Mouse (Mus musculus) layer of hippocampus, postnatal 10 days (tissue): Measurements from ENCODE around the gene CN725425. TPM values are rescaled to one million over a fixed set of nuclear protein-coding genes. Genes with fewer than 3 reads are reported as not detected.

Source experiments
- DNase-seq, 2 experiments: peaks; one replicate each; pipeline ENCODE4 v3.0.0; 2021; ENCODE audit warnings: low spot score in 2 of 2
- total RNA-seq, 2 experiments: library from RNA; stranded (reverse); gene quantifications; 2 replicates each; pipeline ENCODE4 v1.2.3; 2021

CN725425 gene
- total RNA-seq, 2 experiments from 2014 or later = 0.30 TPM; not detected in 1

DNA sequence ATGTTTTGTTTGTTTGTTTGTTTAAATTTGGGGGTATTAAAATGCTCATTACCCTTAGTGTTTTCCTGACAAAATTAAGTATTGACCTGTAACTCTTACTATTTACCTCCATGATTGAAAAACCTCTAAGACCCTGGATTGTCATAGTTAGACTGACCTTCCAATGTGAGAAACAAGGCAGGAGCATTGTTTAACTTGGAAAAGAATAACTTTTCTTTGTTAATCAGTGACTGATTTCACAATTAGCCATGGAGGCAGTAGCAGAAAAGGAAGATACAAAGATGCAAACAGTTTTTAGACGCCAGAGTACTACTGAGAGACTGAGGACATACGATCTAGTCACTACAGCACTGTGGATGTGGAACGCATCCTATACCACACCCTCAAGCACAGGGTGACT is 4.2 kb downstream of the CN725425 start:
- DNase-seq = no peak

DNA sequence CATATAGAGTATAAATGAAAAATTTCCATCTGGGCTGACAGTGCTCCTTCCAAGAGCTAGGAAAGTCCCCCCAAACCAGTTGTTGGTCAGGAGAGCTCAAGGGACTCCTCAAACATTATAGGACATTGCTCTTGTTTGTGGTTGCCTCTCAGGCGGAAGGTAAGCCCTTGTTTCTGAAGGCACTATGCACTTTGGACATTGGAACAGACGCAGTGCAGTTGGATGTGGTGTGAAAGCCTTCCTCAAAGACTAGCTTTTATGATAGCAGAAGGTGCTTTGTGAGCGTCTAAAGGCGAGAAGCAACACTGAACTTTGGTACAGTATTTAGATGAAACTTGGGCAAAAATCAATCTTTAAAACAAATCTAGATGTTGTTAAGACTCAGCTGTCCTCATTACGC is 7.2 kb downstream of the CN725425 start:
- DNase-seq = no peak

DNA sequence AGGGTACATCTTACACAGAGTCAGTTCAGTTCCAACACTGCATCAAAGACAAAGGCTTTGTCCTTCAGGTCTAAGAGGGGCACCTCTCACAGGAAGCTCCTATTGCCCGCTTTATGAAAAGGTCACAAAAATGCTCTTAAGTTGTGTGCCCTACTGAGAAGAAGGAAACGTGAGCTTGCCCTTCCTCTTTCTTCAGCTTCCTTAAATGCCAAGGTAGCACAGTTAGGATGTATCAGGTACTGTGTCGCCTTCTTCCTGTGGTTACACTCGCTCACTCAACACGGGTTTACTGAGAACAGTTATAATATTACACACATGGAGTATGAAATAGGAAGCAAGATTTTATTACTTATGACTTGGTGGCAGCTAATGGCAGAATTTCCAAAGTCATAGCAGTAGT is 38.0 kb downstream of the CN725425 start:
- no peak for DNase-seq

DNA sequence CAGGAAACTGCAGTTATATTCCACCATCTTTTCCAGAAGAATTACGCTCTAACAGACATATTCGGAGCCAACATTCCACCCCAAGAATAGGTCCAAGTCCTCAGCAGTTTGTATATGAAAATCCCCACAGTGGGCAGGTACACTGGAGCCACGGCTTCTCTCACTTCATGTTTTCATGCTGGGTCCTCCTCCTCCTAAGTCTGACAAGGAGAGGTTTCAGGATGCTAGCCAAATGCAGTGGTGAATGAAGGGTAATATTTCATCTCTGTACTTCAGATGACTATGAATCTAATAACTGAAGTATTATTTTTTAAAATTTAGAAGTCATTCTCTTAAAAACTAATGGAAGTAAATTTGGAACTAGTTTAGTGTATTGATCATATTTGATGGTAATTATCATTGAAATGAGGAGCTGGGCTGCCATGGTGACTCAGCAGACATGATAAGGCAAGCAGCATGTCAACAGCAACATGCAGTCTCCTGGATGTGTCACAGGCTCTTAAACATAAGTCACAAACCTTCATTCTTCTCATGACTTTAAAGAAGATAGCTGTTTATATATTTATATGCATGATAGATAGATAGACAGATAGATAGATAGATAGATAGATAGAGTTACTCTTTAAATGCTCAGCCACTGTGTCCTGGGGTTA is 41.5 kb downstream of the CN725425 start:
- no peak for DNase-seq

DNA sequence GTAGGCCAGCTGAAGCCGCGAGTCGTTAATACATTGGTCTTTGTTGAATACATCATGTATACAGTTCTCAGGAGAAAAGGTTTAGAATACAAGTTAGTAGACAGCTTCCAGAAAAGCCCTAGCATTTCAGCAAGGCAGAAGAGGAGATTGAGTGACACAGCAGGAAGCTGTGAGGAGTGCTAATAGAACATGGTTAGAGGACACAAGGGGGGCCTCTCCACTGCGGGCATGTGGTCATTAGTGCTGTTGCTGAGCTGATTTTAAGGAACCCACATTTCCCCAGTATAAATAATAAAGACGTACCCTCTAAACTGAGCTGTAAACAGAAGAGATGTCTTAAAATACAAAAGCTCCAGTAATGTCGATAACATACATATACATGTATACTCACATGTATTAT is 51.5 kb downstream of the CN725425 start:
- DNase-seq = peak; percentile 14 to 24

DNA sequence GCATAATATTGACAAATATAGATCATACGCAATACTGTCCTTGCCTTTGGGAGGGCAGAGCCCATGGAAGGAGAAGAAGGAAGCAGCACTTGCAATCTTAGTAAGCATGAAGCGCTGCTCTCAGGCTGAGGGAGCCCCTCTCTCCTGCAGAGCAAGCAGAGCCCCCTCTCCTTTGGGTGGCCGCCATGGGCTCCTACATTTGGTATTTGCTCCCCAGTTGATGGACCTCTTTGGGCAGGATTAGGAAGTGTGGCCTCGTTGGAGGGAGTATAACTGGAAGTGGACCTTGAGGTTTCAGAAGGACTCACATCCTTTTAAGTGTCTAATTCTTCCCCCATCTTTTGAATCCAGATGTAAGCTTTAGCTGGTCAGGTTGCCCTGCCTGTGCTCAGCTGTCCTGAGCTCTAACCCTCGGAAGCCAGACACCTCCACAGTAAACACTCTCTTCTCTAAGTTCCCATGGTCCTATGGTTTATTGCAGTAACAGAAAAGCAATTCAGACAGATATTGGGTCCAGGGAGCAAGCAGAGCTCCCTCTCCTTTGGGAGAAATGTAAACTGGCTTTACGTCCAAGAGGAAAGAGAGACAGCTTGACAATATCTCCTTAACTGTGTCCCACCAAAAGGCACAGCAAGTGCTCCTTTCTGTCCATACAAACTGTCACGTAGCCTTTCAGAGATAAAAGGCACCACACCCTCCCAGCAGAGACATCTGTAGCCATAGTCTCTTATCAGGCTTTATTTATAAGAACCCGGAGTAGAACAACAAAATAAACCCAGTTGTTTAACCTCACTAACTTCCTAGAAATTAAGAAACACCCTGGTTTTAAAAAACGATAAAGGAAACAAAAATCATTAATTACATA is 52.5 kb downstream of the CN725425 start:
- no peak for DNase-seq

DNA sequence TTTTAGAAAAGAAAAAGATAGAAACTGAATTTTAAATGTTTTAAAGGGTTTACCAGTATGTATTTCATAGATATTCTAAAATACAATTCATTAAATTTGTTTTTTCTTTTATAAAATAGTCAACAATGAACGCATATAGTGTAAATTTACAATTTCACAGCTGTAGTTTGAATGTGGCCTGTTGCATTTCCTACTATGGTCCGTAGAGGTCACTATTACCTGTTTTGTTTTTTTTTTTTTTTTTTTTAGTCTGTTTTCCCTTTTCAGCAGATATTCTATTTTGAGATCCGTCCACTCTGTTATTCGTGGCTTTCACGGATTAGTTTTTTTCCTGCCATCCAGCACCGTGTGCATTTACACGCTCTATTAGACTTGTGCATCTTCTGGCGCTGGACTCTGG is 53.7 kb downstream of the CN725425 start:
- DNase-seq = no peak

DNA sequence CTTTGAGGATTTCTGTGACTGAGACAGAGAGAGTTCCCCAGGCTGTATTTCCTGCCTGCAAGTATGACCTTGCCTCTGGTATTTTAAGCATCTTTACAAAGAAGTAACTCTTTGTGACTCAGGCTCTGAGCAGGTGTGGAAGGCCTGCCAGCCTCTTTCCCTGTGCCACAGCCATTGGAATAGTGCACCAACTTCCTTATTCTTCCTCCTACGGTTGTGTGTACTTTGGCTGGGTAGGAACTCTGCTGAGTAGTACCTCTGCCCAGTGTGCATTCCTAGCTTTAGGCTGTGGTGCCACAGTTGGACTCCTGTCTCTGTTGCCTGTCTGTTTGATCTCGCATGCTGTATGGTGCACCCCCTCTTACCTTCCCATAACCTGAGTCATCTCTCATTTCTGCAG is 56.0 kb downstream of the CN725425 start:
- no peak for DNase-seq

DNA sequence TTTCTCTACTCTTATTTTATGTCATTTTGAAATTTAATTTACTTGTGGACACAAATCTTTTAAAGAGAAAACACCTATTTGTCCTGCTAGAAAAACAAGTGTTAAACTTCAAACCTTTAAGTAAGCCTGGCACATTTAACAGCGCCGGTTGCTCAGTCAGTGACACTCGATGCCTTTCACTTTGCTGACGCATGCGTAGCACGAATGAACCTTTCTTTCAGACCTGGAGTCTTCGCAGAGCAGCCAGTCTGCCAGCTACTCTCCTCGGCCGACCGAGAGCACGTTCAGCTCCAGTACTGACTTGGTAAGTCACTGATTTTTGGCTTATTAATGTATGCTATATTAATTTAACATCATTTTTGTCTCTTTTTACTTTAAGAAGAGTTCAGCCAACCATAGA is 57.8 kb downstream of the CN725425 start:
- DNase-seq = no peak

DNA sequence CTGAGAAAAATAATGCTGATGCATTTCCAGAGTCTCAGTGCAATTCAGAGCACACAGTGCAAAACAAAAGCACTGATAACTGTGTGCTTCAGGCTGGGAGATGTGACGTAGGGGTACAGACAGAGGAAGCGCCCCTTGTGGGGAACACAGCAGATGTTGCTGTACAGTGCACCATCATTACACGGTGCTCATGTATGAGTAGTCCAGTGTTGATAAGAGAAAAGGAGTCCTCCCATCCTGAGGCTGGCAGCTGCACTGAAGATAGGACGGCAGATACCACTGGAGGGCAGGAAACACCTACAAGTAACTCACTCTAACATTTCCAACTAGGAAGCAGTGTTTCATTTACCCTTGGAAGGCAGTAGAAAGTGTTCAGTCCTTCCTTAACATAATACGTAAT is 61.3 kb downstream of the CN725425 start:
- no peak for DNase-seq

DNA sequence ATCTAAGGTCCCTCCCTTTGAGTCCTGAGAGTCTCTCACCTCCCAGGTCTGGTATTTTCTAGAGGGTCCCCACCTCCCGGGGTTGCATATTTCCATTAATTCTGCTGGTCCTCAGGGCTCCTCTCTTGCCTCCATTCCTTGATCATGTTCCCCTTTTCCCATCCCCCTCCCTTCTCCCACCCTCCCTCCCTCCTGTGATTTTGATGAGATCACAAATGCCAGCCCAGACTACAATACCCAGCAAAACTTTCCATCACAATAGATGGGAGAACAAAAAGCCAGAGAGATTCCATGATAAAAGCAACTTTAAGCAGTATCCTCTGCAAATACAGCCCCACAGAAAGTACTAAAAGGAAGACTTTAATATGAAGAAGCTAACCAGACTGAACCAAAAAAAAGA is 64.6 kb downstream of the CN725425 start:
- no peak for DNase-seq

DNA sequence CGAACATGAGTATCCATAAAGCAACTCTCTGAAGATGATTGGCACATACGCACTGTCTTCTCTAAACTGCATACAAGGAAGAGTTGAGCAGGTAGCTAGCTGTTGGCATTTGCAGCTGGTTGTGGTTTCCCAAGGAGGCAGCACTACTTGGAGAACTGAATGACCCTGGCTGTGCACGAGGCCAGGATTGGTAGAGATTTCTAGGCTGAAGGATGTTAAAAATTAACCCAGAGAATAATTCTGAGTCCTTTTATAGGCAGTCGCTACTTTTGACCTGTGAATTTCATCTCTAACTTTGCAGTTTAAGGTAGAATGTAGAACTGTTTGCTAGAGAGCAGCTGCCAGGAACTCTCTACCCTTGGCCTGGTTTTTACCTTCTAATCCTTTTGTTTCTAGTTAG is 69.2 kb downstream of the CN725425 start:
- DNase-seq = no peak

DNA sequence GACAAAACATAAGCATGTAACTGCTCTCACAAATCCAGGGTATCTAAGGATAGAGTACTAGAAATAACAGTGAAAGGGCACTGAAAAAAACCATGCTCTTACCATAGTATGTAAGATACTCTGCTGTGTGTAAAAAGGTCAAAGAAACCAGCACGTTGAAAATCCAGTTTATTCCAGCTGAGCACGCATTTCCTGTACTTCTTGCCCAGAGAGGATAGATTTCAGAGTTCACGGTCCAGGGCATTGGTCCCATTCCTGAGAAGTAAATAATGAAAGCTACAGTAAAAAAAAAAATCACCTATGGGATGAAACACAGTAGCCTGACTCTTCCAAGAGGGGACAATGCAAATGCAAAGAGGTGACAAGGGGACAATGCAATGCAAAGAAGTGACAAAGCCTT is 76.7 kb downstream of the CN725425 start:
- no peak for DNase-seq

DNA sequence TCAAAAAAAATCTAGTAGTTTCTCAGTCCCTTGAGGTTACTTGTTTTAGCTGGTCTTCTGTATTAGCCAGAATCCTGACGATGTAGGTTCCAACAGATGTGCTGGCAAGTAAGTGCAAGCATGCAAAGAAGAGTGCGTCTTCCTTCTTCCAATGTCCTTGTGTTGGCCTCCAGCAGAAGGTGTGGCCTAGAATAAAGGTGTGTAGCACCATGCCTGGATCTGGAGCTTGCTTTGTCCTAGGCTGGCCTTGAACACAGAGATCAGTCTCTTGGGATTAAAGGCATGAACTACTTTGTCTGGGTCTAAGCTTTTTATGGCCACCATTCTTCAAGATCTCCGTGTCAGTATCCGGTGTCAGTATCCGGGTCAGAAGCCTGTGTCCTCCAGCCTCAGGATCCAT is 80.3 kb downstream of the CN725425 start:
- no peak for DNase-seq

DNA sequence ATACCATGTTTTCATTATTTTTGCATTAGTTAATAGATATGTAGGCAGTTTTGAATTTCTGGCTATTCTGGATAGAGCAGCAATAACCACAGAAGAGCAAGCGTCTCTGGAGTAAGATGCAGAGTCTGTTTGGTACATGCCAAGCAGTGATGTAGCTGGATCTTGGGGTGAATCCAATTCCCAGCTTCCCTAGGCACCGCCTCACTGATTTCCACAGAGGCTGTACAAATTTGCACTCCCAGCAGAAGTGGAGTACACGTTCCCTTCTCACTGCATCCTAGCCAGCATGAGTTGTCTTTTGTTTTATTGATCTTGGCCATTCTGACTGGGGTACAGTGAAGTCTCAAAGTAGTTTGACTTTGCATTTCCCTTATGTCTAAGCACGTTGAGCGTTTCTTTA is 82.2 kb downstream of the CN725425 start:
- no peak for DNase-seq

DNA sequence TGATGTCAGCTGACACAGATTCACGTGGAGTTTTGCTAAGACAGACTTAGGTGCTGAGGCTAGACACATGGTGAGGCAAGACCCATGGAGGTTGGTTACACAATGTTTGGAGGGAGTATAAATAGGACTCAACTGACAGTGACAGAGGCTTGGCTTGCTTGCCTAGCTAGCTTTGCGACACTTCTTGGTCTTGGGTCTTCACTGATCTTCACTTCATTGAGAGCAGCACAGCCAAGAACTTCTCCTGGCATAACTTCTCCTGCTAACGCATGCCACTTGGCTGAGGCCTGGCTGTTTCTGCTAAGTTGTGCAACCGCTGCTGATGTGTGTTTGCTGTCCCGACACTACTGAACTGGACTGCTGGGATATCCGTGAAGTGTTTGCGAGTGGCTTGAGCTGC is 83.5 kb downstream of the CN725425 start:
- DNase-seq = no peak

DNA sequence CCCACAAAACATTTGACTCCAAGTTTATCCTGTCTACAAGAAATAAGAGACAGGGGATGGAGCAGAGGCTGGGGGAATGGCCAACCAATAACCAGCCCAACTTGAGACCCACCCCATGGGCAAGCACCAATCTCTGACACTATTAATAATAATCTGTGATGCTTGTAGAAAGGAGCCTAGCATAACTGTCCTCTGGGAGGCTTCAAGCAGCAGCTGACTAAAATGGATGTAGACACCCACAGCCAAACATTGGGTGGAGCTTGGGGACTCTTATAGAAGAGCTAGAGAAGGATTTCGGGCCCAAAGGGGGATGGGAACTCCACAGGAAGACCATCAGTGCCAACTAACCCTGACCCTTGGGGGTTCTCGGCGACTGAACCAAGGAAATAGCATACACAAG is 84.1 kb downstream of the CN725425 start:
- DNase-seq = no peak

DNA sequence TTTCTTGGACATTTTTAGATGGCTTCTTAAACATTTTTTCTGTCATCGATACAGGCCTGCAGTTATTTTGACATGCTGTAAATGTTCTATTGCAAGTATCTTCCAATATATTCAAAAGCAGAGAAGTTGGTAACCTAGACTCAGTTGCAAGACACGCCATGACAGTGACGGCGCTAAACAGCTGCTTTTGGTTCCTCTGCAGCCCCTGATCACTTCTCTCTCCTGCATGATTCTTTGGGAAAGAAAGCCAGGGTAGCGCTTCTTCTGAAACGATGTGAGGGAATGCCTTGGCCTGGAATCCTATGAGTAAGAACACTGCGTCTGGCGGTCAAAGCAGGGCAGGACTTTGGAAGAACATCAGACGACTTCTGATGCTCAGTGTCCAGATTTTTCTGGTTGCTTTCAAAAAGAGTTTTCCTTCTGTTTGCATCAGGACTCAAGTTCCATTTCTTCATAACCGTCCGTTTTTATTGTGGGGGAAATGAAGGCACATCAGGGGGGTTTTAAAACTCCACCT is 100.1 kb downstream of the CN725425 start:
- no peak for DNase-seq

DNA sequence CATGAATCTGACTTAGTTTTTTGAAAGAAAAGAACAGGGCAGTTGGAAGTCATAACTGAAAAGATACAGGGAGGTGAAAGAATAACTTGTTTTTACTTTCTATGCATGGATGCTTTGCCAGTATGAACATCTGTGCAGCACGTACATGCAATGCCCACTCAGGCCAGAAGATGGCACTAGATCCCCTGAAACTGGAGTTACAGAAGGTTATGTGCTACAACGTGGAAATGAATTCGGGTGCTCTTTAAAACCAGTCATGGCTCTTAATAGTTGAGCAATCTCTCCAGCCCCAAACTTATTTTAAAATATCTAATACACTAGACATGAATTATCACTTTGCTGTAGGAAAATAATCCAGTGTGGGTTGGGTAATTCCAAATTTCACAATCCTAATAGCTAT is 102.1 kb downstream of the CN725425 start:
- DNase-seq = peak; percentile 93 to 97

DNA sequence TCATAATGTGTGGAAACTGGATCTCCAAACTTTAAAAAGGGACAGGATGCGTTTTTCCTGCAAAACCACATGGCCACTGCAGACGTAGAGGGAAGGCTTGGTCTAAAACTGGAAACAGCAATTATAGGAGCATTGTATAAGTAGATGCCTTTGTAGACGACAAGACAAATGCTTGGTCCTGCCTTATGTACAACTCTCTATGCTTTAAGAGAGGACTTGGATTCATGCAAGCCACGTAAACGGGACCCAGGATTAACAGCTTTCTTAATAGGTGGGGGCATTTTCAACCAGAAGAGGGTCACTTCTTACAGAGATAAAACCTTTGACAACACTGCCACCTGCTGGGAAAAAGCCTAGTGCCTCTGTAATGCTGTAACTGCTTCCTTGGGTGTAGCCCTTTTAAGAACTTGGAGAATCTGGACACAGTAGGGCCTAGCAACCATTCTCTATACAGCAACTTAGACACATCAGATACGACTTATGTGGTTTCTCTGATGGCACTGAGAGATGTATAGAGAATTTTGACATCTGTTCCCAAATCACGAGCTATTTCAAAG is 105.1 kb downstream of the CN725425 start:
- peak; percentile 48 to 63 for DNase-seq
